Mouse (Mus musculus): ENCODE data around the gene Fam221a. TPM values are rescaled to one million over a fixed set of nuclear protein-coding genes. Genes with fewer than 3 reads are reported as not detected.

The Fam221a gene
- polyA plus RNA-seq, 1 experiment from 2014 or later: 5.1 TPM

DNA sequence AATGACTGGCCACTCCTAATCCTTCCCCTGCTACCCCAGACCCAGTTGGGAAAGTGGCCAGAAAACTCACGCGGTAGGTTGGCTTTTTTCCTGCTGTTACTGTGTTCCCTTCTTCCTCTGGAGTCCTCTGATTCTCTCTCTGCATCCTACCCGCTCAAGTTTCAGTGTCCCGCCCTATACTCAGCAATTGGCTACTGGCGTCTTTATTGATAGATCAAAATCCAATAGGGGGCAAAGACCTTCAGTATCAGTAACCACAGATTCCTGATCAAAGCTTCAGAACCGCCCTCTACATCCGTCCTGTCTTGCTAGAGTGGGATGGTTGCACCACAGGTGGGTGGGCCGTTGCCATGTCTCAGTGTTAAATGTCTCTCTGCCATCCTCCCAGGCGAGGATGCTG is 29.0 kb upstream of the Fam221a start:
- Histone ChIP-seq H3K4me1 (no peaks in the 10 kb centered on the region), H3K9ac (no peak overlapping the region), H3K27ac (no peak overlapping the region), H3K4me2 (no peak overlapping the region), H3K4me3 (no peak overlapping the region), H3K36me3 (replicated peaks) (0 out of 2 replicates have a peak, but pooled peaks cover 4% of the 10 kb centered on the region), H3K9me3 (no peaks in the 10 kb centered on the region), H3K27me3 (replicated peaks) (no peaks in the 10 kb centered on the region)
- ATAC-seq (replicated peaks): no peak
- WGBS: 18% methylated on average over 9 of the region's 9 CpGs

DNA sequence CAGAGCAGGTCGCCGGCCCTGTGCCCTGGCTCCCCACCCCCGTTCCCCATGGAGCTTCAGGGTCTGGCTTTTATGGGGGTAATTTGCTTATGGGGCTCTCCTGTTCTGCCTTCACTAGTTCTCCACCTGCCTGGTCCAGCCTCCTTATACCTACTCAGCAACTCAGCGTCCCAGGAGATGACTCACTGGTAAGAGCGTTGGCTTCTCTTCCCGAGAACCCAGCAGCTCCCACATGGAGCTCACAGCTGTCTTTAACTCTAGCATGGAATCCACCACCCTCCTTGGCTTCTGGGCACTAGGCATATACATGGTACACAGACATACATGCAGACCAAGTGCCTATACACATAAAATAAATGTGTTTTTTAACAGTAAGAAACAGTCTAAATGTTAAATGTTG is 28.4 kb upstream of the Fam221a start:
- Histone ChIP-seq H3K27ac (no peak overlapping the region), H3K9ac (no peak overlapping the region), H3K4me1 (no peaks in the 10 kb centered on the region), H3K9me3 (no peaks in the 10 kb centered on the region), H3K27me3 (replicated peaks) (no peaks in the 10 kb centered on the region), H3K4me2 (no peak overlapping the region), H3K4me3 (no peak overlapping the region), H3K36me3 (replicated peaks) (0 out of 2 replicates have a peak, but pooled peaks cover 4% of the 10 kb centered on the region)
- ATAC-seq (replicated peaks): no peak
- WGBS: 34% methylated on average over 6 of the region's 6 CpGs

DNA sequence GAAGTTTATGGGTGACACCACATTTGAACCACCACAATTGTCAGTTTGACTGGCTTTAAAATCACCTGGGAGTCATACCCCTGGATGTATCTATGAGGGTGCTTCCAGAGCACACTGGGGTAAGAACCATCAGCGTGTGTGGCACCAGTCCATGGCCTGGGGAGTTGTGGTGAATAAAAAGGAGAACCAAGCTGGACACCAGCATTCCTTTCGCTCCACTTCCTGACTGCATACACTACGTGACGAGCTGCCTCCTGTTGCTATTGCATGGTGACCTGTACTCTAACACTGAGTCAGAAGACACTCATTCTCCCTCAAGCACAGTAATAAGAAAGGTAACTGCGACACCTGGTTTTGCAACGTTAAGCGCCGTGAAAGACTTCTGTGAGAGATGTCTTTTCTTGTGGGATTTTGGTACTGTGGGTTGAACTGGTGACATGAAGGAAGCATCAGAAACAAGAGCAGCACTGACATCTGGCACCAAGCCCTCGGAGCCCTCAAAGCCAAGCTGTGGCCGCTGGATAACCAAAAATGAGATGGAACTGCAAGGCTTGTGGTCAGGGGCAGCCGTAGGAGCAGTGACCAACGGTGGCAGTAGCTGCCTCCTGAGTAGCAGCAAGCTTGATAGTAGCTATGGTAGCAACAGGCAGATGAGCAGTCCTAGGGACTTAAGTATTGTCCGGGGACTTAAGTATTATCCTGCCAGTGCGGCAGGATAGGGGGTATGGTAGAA is 23.6 kb upstream of the Fam221a start:
- no peak for ATAC-seq (replicated peaks)
- no peak overlapping the region for H3K4me3 ChIP-seq
- 77% methylated on average over 14 of the region's 14 CpGs for WGBS
- H3K27ac ChIP-seq: no peak overlapping the region
- H3K4me2 ChIP-seq: no peak overlapping the region
- H3K36me3 ChIP-seq (replicated peaks): no peaks in the 10 kb centered on the region
- no peaks in the 10 kb centered on the region for H3K27me3 ChIP-seq (replicated peaks)
- no peak overlapping the region for H3K9ac ChIP-seq
- H3K9me3 ChIP-seq: no peaks in the 10 kb centered on the region
- no peaks in the 10 kb centered on the region for H3K4me1 ChIP-seq

DNA sequence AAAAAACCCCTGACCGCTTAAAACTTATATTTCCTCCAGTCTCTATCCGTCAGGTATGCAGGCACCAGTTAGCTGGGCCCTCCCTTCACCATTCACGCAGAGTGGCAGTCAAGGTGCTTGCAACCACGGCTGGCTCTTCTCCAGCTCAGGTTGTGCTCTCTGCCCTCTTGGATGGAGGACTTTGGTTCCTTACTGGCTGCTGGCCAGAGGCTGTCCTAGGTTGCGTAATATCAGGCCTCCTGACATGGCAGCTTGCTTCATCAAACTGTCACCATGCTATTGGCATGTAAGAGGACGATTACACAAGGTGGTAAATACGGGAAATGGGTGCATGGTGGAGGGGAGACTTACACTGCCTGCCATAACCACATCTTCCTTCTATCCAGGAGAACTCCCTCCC is 17.7 kb upstream of the Fam221a start:
- H3K27ac ChIP-seq: no peak overlapping the region

DNA sequence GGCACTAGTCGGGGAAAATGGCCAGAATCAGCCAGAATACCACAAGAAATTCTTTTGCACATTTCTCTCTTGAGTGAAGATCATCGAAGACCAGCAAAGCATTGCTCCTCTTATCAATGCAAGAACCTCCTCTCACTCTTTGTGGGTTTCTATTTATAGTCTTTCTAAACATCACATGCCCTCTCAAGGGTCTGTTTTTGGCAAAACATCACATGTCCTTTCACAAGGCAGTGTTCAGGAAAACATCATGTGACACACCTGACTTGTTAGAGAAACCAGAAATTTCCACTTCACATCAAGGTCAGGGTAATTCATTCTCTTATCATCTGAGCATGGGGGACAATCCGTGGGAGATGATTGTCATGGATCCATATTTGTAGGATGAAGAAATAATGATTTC is 12.9 kb upstream of the Fam221a start:
- whole genome bisulfite sequencing: 89% methylated on average over 3 of the region's 3 CpGs
- Histone ChIP-seq H3K9me3 (no peaks in the 10 kb centered on the region), H3K27ac (no peak overlapping the region), H3K4me2 (no peak overlapping the region), H3K4me3 (no peak overlapping the region), H3K9ac (no peak overlapping the region), H3K36me3 (replicated peaks) (no peaks in the 10 kb centered on the region), H3K27me3 (replicated peaks) (no peaks in the 10 kb centered on the region), H3K4me1 (no peaks in the 10 kb centered on the region)
- ATAC-seq (replicated peaks): no peak

More for the DNA sequence above, 17.7 kb upstream of the Fam221a start:
- 89% methylated on average over 7 of the region's 7 CpGs for WGBS
- Histone ChIP-seq H3K9ac (no peak overlapping the region), H3K27me3 (replicated peaks) (no peaks in the 10 kb centered on the region), H3K4me1 (no peaks in the 10 kb centered on the region), H3K4me2 (no peak overlapping the region), H3K9me3 (no peaks in the 10 kb centered on the region), H3K36me3 (replicated peaks) (no peaks in the 10 kb centered on the region), H3K4me3 (no peak overlapping the region)
- no peak for ATAC-seq (replicated peaks)

DNA sequence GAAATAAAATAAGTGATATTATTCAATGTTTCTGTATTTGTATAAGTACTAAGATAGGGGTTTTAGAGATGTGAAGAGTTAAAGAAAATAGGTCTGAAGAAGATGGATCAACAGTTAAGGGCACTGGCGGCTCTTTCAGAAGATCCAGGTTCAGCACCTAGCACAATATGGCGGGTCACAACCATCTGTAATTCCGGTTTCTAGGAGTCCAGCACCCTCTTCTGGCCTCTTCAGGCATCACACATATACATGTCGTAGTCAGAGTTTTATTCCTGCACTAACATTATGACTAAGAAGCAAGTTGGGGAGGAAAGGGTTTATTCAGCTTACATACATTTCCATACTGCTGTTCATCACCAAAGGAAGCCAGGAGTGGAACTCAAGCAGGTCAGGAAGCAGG is 12.4 kb upstream of the Fam221a start:
- no peaks in the 10 kb centered on the region for H3K4me1 ChIP-seq
- 74% methylated on average over 4 of the region's 4 CpGs for WGBS
- H3K9ac ChIP-seq: no peak overlapping the region
- H3K27me3 ChIP-seq (replicated peaks): no peaks in the 10 kb centered on the region
- no peak overlapping the region for H3K27ac ChIP-seq
- ATAC-seq (replicated peaks): no peak
- H3K9me3 ChIP-seq: no peaks in the 10 kb centered on the region
- H3K36me3 ChIP-seq (replicated peaks): no peaks in the 10 kb centered on the region
- no peak overlapping the region for H3K4me2 ChIP-seq
- H3K4me3 ChIP-seq: no peak overlapping the region

DNA sequence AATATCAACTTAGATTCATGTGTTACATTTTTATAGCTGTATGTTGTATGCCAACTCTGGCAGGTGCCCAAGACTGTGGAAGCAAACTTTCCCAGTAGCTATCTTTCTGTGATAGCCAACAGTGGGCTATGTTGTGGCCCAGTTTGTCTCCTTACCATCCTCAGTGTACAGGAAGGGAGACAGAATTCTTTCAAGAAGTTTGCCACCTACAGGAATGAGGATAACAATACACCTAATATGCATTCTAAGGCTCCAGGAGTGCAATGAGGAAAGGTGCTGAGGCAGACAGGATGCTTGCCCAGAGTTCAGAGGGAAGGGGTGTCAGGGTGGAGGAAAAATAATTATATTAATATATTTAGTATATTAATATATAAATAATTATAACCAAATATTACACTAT is 7.1 kb upstream of the Fam221a start:
- Histone ChIP-seq H3K9me3 (no peaks in the 10 kb centered on the region), H3K27me3 (replicated peaks) (no peaks in the 10 kb centered on the region), H3K4me1 (no peaks in the 10 kb centered on the region), H3K4me2 (no peak overlapping the region), H3K36me3 (replicated peaks) (no peaks in the 10 kb centered on the region), H3K27ac (no peak overlapping the region), H3K4me3 (no peak overlapping the region), H3K9ac (no peak overlapping the region)
- no peak for ATAC-seq (replicated peaks)

DNA sequence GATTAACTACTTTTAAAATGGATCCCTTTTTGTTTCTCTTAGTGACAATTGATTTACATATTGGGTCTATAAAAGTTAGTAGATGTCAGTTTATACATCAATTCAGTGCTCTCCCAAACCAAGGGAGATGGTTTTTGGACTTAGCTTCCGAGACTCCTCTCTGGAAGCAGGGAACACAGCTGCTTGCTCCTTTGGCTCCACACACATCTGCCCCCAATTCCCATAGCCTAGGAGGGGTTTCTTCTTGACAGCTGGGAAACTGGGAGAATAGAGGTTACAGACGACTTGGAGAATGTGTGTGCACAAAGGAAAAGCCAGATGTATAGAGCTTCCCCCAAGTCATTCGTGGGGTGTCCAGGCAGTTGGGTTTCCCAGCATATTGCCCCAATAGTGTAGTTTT is 673 bp downstream of the Fam221a start:
- peak overlapping the region; percentile 58 for H3K9ac ChIP-seq
- H3K4me2 ChIP-seq: peak overlapping the region; percentile 97
- 33% methylated on average over 3 of the region's 3 CpGs for WGBS

DNA sequence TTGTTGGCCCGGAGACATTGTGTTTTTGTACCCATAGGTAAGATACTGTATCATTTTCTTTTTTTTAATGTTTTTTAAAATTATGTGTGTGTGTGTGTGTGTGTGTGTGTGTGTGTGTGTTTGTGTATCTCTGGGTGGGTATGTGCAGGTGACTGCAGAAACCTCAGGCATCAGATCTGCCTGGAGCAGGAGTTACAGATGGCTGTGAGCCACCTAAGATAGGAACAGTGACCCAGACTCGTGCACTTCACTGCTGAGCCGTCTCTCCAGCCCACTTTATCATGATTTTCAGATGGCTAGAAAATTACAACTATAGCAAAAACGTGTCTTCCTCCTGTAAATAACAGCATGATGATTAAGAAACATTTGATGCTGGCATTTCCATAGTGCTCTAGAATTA is 5.2 kb downstream of the Fam221a start:
- no peak overlapping the region for H3K27ac ChIP-seq
- no peak overlapping the region for H3K4me3 ChIP-seq
- no peaks in the 10 kb centered on the region for H3K36me3 ChIP-seq (replicated peaks)
- H3K4me1 ChIP-seq: peaks cover 8% of the 10 kb centered on the region
- H3K9ac ChIP-seq: no peak overlapping the region
- 79% methylated on average over 4 of the region's 4 CpGs for WGBS
- H3K9me3 ChIP-seq: no peaks in the 10 kb centered on the region
- H3K27me3 ChIP-seq (replicated peaks): no peaks in the 10 kb centered on the region
- ATAC-seq (replicated peaks): no peak
- no peak overlapping the region for H3K4me2 ChIP-seq

More for the DNA sequence above, 673 bp downstream of the Fam221a start:
- H3K36me3 ChIP-seq (replicated peaks): no peaks in the 10 kb centered on the region
- H3K4me1 ChIP-seq: peaks cover 15% of the 10 kb centered on the region
- peak overlapping the region; percentile 72 for H3K4me3 ChIP-seq
- no peak for ATAC-seq (replicated peaks)
- H3K9me3 ChIP-seq: no peaks in the 10 kb centered on the region
- H3K27ac ChIP-seq: no peak overlapping the region
- no peaks in the 10 kb centered on the region for H3K27me3 ChIP-seq (replicated peaks)

DNA sequence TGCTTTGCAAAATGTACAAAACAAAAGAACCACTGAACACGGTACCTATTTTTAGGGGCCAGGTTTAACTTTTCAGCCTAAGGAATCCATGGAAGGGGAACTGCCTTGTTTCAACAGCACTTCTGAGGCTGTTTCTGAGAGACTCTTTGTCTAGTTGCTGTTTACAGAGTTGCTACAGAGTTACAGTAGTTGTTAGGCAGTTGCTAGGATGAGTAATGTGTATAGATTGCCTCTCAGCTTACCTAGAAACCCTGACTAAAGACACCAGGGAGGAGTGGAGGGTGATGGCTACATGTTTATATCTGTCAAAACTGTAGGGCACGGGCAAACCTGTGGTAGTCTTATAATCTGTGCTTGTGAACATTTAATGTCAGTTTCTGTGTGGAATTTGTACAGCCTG is 6.4 kb downstream of the Fam221a start:
- no peak overlapping the region for H3K27ac ChIP-seq
- no peaks in the 10 kb centered on the region for H3K9me3 ChIP-seq
- no peak overlapping the region for H3K4me2 ChIP-seq
- H3K9ac ChIP-seq: no peak overlapping the region
- no peak overlapping the region for H3K4me3 ChIP-seq
- H3K36me3 ChIP-seq (replicated peaks): no peaks in the 10 kb centered on the region
- no peaks in the 10 kb centered on the region for H3K27me3 ChIP-seq (replicated peaks)
- WGBS: 61% methylated on average over 2 of the region's 2 CpGs
- ATAC-seq (replicated peaks): no peak
- no peaks in the 10 kb centered on the region; the same call in 1 of the 2 replicates for H3K4me1 ChIP-seq

DNA sequence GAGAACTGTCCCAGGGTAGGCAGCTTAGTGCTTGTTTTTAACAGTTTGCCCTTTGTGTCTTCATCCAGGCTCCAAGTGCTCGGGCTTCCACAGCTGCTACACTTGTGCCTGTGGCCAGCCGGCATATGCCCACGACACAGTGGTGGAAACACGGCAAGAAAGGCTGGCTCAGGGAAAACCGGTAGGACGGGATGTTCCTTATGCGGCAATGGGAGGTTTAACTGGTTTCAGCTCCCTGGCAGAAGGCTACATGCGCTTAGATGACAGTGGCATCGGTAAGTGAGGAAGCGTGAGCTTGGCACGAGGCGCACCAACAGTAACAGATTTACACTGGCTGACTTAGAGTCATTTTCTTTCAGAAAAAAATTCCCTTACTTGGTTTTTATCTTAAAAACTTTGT is 10.8 kb downstream of the Fam221a start:
- WGBS: 68% methylated on average over 12 of the region's 12 CpGs
- ATAC-seq (replicated peaks): no peak
- H3K9ac ChIP-seq: no peak overlapping the region
- H3K27me3 ChIP-seq (replicated peaks): no peaks in the 10 kb centered on the region
- H3K9me3 ChIP-seq: no peaks in the 10 kb centered on the region
- no peaks in the 10 kb centered on the region for H3K36me3 ChIP-seq (replicated peaks)
- H3K4me2 ChIP-seq: no peak overlapping the region
- no peak overlapping the region for H3K4me3 ChIP-seq
- H3K27ac ChIP-seq: no peak overlapping the region
- no peaks in the 10 kb centered on the region for H3K4me1 ChIP-seq

DNA sequence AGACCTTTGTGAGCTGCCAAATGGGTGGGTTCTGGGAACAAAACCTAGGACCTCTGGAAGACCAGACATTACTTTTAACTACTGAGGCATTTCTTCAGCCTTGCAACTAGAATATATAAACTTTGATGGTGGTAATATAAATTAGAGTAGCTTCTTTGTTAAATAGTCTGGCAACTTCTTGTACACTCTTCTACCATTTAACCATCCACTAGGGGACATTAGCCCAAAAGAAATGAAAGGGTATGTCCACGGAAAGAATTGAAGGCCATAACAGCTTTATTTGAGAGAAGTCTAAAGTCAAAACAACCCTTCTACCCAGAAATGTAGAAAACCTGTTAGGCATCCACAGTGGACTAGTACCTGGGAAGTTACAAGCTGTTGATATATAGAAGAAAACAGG is 26.7 kb downstream of the Fam221a start:
- no peak overlapping the region for H3K9ac ChIP-seq
- no peaks in the 10 kb centered on the region for H3K9me3 ChIP-seq
- H3K4me1 ChIP-seq: no peaks in the 10 kb centered on the region
- H3K27me3 ChIP-seq (replicated peaks): no peaks in the 10 kb centered on the region
- ATAC-seq (replicated peaks): no peak
- H3K36me3 ChIP-seq (replicated peaks): no peaks in the 10 kb centered on the region
- H3K27ac ChIP-seq: no peak overlapping the region
- H3K4me2 ChIP-seq: no peak overlapping the region
- no peak overlapping the region for H3K4me3 ChIP-seq
- WGBS: 67% methylated on average over 1 of the region's 1 CpGs

DNA sequence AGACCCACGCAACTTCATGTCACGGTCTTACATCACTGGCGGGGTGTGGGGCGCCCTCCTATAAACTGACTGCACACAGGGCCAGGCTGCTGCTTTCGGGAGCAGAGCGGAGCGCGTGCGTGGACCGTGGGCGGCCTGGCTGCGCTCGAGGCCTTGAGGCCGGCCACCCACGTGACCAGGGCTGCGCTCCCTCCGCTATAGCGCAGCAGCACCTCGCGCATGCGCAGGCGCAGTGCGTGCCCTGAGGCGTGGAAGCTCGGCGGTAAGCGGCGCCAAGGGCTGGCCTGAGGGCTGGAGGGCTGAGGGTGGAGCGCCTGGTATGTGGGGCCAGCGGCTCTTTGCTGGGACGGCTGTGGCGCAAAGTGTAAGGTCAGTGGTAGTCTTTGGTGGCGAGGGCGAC is 27.8 kb downstream of the Fam221a start, which contains the start of gene Stk31:
Stk31 (plus strand) TSS at position 289 of the 400 bp plus-strand sequence.
- H3K4me3 ChIP-seq: no peak within 1 kb of the TSS
- H3K27me3 ChIP-seq (replicated peaks): no peaks in the 10 kb centered on the region
- no peaks in the 10 kb centered on the region for H3K9me3 ChIP-seq
- H3K27ac ChIP-seq: no peak within 1 kb of the TSS
- no peak for ATAC-seq (replicated peaks)
- H3K4me2 ChIP-seq: no peak within 1 kb of the TSS
- no peaks in the 10 kb centered on the region for H3K36me3 ChIP-seq (replicated peaks)
- H3K4me1 ChIP-seq: no peaks in the 10 kb centered on the region
- 86% methylated on average over 34 of the region's 34 CpGs for WGBS
- H3K9ac ChIP-seq: no peak within 1 kb of the TSS

All from midbrain, embryonic 15.5 days (tissue).